Mouse (Mus musculus): ENCODE measurements at regions not wholly inside any gene's neighbourhood (a gene's known extent, or its start where the extent isn't known, plus 50 kb on each side); places are given as distances from the start of the nearest gene placed in this dataset.

DNA sequence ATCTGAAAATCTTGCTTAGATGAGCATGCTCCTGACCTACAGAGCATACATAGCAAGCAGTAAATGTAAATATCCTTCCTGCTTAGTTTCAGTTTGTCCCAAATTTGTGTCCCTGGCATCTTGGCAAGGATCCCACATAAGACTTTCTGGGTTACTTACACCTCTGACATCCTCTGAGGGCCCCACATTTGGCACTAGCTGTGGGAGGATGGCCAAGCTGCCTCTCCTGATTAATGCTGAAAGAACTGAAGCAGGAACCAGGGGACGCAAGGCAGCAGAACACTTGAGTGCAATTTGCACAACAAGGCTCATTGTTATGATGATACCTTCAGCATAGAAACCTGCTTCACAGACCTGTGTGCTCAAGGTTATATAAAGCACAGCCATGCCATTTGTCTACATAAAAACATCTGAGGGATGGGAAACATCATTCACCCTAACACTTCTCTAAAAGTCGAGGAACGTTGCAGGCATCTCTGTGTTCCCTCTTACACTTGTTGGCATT is 441.7 kb downstream of the Adam3 start:
- no peak for DNase-seq

DNA sequence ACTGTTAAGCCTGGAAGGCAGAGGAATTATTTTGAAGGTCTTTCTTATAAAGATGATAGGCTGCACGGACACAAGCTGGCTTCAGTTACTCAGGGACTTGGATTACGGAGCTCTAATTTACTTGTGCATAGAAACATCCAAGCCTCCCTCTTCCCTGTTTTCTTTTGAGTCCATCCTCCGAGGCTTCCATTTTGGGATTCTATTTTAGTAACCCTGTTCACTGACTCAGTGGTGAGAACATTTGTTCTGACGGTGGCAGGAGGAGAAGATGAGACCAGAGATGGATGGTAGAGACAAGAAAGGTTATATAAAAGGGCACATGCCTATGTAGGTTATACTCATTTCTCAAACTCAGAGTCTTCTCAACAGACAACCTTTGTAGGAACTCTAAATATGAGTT is 445.4 kb downstream of the Adam3 start:
- no peak for DNase-seq

DNA sequence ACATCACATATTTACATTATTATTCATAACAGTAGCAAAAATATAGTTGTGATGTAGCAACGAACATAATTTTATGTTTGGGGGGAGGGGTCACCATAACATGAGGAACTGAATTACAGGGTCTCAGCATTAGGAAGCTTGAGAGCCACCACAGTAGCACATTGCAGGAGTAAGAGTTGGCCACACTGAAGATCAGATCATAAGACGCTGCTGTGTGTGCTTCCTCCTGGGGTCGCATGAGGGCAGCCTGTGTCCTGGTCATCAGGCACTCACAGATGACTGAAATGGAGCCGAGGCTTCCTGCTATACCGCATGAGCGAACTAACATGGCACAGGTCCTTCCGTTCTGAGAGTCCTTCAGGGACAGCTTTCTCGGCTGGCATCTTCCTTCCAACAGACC is 447.3 kb downstream of the Adam3 start:
- no peak for DNase-seq

DNA sequence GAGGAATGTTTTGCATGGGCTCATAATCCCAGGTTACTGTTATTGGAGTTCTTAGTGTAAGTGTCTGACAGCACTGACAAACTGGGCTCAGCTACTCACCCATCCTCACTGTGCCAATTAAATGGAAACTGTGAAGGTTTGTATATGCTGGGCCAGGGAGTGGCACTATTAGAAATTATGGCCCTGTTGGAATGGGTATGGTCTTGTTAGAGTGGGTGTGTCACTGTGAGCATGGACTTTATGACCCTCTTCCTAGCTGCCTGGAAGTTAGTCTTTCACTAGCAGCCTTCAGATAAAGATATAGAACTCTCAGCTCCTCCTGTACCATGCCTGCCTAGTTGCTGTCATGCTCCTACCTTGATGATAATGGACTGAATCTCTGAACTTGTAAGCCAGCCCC is 464.3 kb downstream of the Adam3 start:
- no peak for DNase-seq

DNA sequence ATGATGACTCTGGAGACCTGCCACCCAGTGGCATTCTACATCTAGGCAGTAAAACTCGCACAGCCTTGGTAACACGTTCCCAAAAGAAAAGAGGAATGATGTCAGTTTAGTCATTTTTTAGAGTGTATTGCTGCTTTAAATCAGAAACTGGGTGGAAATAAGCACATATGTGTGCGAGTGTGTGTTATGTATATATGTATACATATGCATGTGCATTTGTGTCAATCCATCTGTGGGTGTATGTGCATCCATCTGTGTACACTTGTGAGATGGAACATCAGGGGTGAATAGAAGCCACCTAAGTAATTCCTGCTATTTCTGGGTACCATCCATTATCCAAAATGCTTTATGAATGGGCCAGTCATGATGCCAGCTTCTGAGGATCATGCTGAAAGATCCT is 467.0 kb downstream of the Adam3 start:
- DNase-seq, result no peak

DNA sequence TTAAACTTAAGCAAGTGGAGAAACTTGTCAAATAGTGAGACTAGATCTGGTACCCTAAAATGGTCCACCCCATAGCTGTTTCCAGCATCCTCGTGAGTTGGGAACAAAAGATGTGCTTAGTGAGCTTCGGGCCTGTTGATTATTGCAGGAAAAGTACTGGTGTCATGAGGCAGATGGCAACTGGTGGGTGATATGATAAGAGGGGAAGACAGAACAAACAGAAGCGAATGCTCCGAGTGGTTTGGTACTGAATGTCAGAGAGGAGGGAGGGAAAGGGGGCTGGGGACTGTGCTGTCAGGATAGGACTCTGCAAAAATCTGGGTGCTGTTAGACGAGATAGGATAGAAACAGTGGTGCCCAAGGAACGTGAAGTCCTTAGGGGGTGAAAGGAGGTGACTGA is 483.4 kb downstream of the Adam3 start:
- no peak for DNase-seq

DNA sequence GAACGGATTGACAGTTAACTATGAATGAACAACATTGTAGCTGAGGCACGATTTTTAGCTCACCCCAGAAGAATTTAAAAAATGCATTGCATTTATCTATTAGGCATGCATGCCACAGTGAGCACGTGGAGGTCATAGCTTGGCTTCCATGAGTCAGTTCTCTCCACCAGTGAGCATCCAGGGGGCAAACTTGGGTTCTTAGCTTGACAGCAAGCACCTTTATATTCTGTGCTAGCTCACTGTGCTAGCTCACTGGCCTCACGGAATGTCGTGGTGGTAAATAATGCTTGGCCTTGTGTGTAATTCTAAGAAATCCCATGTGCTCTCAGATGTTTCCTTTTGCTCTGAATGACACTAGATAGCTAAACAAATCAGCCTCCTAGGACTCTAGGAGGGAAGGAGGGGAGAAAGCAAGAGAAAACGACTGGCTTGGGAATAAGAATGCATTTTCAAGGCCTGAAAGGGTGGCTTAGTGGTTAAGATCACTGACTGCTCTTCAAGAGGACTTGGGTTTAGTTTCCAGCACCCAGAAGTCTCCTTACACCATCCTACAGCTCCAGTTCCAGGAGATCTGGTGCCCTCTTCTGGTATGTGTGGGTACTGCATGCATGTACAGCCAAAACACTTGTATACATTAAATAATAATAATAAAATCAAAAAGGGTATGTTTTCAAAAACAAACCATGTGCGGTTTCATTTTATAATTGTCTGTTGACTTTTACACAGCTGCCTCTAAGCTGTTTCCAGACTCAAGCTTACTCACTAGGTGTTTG is 485.3 kb downstream of the Adam3 start:
- DNase-seq, result no peak

DNA sequence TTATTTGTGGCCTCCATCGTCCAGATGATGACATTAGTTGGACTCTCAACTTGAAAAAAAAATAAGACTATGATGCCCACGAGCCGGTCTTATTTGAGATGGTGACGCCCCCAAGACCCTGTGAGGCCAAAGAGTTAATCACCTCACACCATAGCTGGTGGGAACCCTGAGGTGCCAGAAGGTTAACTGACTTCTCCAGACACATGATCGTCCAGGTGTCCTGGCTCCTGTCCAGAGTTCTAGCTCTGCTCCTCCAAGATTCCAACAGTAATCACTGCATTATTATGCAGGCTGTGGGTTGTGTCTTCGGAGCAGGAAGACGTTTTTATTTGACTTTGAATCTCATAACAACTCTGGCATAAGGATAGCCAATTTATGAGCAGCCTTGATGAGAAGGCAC is 490.7 kb downstream of the Adam3 start:
- no peak for DNase-seq

DNA sequence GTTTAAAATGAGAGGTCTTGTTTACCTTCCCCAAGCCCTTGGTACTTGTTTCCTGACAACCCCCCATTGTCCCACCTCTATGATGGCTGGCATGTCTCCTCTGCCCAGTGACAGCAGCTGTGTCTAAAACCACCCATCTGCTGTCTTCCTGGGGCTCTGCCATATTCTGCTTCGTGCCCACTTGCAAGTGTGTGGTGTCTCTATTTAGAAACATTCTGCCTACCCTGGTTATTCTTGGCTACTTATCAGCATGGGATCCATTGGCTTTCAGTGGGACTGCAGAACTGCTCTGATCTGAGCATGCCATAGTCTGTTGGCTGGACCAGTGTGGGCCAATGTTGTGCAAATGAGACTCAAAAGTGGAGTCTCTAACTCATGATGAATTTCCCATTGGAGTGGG is 497.5 kb downstream of the Adam3 start:
- DNase-seq, result no peak

DNA sequence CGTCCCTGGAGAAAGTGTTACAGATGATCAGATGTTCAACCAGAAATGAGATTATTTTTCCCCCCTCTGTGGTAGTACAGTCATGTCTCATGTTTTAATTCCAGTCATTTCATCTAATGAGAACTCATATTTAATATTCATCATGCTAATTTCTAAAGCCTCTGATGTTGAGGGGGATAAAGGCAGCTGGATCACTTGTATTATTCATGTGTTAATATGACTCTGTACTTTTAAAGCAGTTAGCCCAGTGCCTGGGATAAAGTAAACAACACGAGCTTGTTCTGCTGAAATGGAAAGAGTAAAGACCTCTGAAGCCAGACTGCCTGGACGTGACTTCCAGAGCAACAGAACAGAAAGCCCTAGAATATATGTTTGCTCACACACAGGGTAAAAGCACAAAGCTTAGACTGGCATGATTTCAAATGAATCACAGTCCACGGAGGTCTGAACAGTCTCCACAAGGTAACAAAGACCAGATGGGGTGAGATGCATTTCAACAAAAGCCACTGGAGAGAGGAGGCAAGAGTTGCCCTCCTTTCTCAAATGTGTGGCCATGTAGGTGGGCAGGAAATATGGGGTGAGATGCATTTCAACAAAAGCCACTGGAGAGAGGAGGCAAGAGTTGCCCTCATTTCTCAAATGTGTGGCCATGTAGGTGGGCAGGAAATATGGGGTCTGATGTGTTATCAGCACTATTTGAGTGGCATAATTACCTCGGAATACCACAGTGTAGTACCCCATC is 498.1 kb downstream of the Adam3 start:
- DNase-seq, result no peak

DNA sequence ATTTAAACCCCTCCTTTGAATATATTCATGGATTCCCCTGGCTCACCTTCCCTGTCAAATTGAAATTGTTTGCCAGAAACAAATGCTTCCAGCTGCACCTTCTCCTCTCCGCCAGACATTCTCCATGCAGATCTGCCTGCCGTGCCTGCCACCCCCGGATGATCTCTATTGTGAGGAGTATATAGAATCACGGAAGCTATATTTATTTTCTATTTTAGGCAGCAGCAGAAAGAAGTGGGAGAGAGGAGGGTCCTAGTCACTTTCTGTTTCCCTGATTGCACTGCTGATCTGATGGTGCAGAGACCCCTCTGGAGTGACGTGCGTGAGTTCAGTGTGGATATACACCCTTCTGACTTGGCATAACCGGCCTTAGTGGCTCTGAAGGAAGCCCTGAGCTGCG is 505.4 kb downstream of the Adam3 start:
- no peak for DNase-seq

DNA sequence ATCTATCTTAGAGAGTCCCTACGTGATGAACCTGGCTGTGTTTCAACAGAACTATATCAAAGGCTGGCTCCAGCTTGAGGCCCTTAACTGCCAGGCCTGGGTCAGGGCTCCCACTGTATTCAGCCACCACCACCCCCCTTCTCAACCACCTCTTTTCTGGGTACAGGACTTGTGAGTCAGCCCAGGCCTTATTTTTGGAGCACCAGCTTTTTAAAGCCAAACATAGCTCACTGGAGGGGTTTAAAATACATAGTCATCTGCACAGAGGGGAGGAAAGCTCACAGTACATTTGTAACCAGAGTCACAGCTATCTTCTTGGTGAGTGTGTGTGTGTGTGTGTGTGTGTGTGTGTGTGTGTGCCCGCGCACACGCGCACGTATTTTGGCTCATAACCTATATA is 509.0 kb downstream of the Adam3 start:
- no peak for DNase-seq

DNA sequence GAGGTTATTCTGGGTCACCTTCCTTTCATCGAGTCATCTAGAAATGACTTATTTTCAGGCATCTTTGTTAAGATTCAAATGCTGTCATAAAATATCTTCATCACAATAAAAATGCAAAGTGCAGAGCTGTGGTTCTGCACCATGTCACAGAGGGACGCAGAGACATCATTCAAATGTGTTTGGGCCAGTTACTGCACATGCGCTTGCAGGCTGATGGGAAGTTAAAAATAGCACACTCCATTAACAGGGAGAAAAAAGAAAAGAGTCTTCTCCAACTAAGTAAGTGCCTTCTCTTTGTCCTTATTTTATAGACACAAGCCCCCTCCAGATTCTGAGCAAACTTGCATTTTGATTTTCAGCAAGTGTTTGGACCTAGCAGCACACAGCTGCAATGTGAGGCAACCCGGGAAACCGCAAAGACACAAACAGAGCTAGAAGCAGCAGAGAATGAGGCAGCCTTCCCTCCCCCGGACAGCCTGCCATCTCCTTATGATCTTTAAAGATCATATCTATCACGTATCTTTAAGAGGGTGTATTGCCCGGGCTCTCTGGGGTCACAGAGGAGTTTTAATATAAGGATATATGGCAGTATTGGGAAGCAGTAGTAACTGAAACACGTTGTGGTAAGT is 510.0 kb downstream of the Adam3 start:
- no peak for DNase-seq

DNA sequence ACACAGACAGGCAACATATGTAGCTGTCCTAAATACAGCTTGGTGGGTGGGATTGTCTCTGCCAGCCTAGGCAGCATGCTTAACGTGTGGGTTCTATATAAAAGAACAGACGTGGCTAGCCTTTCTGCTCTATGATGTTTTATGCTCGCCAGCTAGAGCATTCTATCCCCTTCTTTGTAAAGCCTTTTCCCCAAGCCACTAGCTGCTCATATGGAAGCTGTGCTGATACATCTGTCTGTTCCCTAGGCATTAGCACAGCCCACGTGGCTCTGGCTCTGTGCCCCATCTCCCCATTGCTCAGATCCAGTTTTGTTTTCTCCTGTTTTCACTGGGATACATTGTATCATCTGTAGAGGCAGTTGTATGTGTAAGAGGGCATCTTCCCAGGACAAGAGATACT is 511.3 kb downstream of the Adam3 start:
- no peak for DNase-seq

DNA sequence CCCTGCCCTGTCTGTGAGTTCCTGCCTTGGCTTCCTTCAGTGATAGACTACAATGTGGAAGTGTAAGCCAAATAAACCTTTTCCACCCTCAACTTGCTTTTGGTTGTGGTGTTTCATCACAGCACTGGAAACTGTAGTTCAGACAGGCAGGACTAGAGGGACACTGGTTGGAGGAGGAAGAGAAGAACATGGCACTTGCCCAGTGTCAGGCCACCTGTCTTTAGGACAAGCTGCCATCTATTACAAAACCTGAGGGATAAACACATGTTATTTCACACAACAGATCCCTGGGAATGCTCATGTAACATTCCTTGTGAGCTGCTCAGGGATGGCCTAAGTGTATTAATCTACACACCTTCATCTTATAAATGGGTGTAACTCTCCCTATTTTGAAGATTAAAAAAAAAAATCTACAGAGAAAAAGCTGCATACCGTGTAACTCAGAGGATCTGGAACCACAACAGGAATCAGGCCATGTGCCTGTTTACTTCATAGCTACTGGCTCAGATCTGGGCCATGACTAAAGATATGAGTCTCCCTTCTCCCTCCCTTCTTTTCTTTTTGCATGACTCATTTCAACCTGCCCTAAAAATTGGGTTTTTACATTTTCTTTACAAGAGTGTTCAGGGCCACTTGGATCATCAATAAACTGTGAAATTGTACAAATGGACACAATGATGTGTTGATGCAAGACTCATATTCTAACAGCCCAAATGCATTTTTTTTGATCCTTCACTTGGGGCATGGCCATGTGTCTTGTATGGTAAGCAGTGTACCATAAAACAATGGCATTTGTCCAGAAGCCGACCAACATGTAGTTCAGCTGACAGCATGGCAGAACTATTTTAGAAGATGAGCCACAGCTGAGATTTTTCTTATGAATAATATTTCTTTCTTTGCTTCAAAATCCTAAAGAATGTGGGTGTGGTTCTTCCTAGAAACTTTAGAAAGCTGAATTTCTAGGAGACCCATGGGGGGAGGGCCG is 513.1 kb downstream of the Adam3 start:
- DNase-seq, result no peak

DNA sequence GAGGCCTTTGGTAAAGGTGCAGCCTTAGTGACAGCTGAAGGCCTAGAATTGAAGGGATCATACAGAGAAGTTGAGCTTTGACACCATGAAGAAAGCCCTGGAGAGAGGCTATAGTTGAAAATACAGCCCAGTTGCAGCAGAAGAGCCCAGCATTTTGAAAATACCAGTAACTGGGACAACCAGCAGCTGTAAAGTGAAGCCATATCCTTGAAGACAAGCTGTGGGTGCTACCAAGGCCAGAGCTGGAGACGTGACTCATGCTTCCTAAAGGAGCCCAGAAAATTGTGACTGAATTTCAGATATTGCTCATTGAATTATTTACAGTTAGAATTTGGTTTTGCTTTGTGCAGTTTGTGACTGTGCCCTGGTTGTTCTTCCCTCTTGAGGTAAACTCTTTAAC is 514.6 kb downstream of the Adam3 start:
- no peak for DNase-seq

Measured in spleen, adult 18-20 months (tissue).